Mouse (Mus musculus) urinary bladder, postnatal 14 days (tissue): ENCODE results near the gene Pgf.
A peak's percentile ranks its signal among the peaks of the same experiment; 100 is the strongest.
"Not testable (repeated sequence)": the region's sequence is repeated elsewhere in the genome, so short reads cannot be mapped to it uniquely, and the experiment has no call there.

ENCODE experiments used
- DNase-seq: peaks from one replicate; pipeline ENCODE4 v3.0.0; 2021; ENCODE audit warnings: low spot score

Pgf gene

GRCm38 (mm10) chr12:85157797-85158460, 19.7 kb downstream of the Pgf start:
- no peak for DNase-seq

- no peak for DNase-seq
These were observed 21.3 kb downstream of the Pgf start for GRCm38 (mm10) chr12:85156324-85156723.

- no peak for DNase-seq
These were observed 24.6 kb downstream of the Pgf start for GRCm38 (mm10) chr12:85153011-85153410.

- no peak for DNase-seq
These were observed 26.4 kb downstream of the Pgf start, which contains the start of gene Rps6kl1 for GRCm38 (mm10) chr12:85151002-85151774. TSS of gene Rps6kl1 (minus strand) at chr12:85151264.

GRCm38 (mm10) chr12:85150321-85151001, 27.1 kb downstream of the Pgf start:
- DNase-seq: no peak

- DNase-seq: no peak
These were observed 30.7 kb downstream of the Pgf start for GRCm38 (mm10) chr12:85146881-85147280.

GRCm38 (mm10) chr12:85146355-85146754, 31.2 kb downstream of the Pgf start:
- no peak for DNase-seq

GRCm38 (mm10) chr12:85145630-85146029, 32.0 kb downstream of the Pgf start:
- no peak for DNase-seq

- no peak for DNase-seq
These were observed 32.8 kb downstream of the Pgf start for GRCm38 (mm10) chr12:85144821-85145220.

GRCm38 (mm10) chr12:85144276-85144675, 33.3 kb downstream of the Pgf start:
- DNase-seq: not testable (repeated sequence)

GRCm38 (mm10) chr12:85142803-85143202, 34.8 kb downstream of the Pgf start:
- peak; percentile 90 for DNase-seq

GRCm38 (mm10) chr12:85141096-85141495, 36.5 kb downstream of the Pgf start:
- no peak for DNase-seq

GRCm38 (mm10) chr12:85140036-85140701, 37.4 kb downstream of the Pgf start:
- no peak for DNase-seq

GRCm38 (mm10) chr12:85136627-85137026, 41.0 kb downstream of the Pgf start:
- no peak for DNase-seq

- no peak for DNase-seq
These were observed 41.8 kb downstream of the Pgf start for GRCm38 (mm10) chr12:85135513-85136470.

- DNase-seq: no peak
These were observed 43.4 kb downstream of the Pgf start for GRCm38 (mm10) chr12:85134043-85134794.

GRCm38 (mm10) chr12:85131361-85131760, 46.2 kb downstream of the Pgf start:
- DNase-seq: no peak

GRCm38 (mm10) chr12:85129426-85129978, 48.1 kb downstream of the Pgf start:
- DNase-seq: no peak

- DNase-seq: no peak
These were observed 50.5 kb downstream of the Pgf start for GRCm38 (mm10) chr12:85126986-85127603.

- DNase-seq: no peak
These were observed 52.8 kb downstream of the Pgf start for GRCm38 (mm10) chr12:85124751-85125150.
